Mouse (Mus musculus) kidney, adult 18-20 months (tissue): ENCODE results near the gene Wdhd1.

ENCODE experiments used
- DNase-seq: peaks from one replicate; pipeline ENCODE4 v3.0.0; 2021

Wdhd1 gene

GRCm38 (mm10) chr14:47276036-47276603 is 537 bp downstream of the Wdhd1 start:
- no peak for DNase-seq

GRCm38 (mm10) chr14:47275417-47275816 is 1.2 kb downstream of the Wdhd1 start:
- no peak for DNase-seq

- DNase-seq, result no peak
Observed at GRCm38 (mm10) chr14:47273751-47274150, 2.9 kb downstream of the Wdhd1 start.

- no peak for DNase-seq
Observed at GRCm38 (mm10) chr14:47269706-47270105, 7.0 kb downstream of the Wdhd1 start.

- no peak for DNase-seq
Observed at GRCm38 (mm10) chr14:47269056-47269455, 7.6 kb downstream of the Wdhd1 start.

- no peak for DNase-seq
Observed at GRCm38 (mm10) chr14:47265829-47266228, 10.8 kb downstream of the Wdhd1 start.

GRCm38 (mm10) chr14:47264866-47265265 is 11.8 kb downstream of the Wdhd1 start:
- DNase-seq, result no peak

- no peak for DNase-seq
Observed at GRCm38 (mm10) chr14:47249839-47250238, 26.8 kb downstream of the Wdhd1 start.

- DNase-seq, result no peak
Observed at GRCm38 (mm10) chr14:47242753-47243152, 33.9 kb downstream of the Wdhd1 start.

GRCm38 (mm10) chr14:47241046-47241445 is 35.6 kb downstream of the Wdhd1 start:
- no peak for DNase-seq

- DNase-seq, result no peak
Observed at GRCm38 (mm10) chr14:47240600-47240999, 36.1 kb downstream of the Wdhd1 start.

- no peak for DNase-seq
Observed at GRCm38 (mm10) chr14:47237286-47237685, 39.4 kb downstream of the Wdhd1 start.

- DNase-seq, result no peak
Observed at GRCm38 (mm10) chr14:47236491-47236890, 40.2 kb downstream of the Wdhd1 start.

GRCm38 (mm10) chr14:47234526-47235250 is 42.0 kb downstream of the Wdhd1 start:
- DNase-seq, result no peak

GRCm38 (mm10) chr14:47234032-47234431 is 42.6 kb downstream of the Wdhd1 start:
- no peak for DNase-seq

- no peak for DNase-seq
Observed at GRCm38 (mm10) chr14:47233602-47234001, 43.1 kb downstream of the Wdhd1 start.

- no peak for DNase-seq
Observed at GRCm38 (mm10) chr14:47229796-47230376, 46.8 kb downstream of the Wdhd1 start.

- no peak for DNase-seq
Observed at GRCm38 (mm10) chr14:47225931-47226330, 50.7 kb downstream of the Wdhd1 start.

GRCm38 (mm10) chr14:47224476-47225325 is 52.0 kb downstream of the Wdhd1 start:
- no peak for DNase-seq

- DNase-seq, result no peak
Observed at GRCm38 (mm10) chr14:47222631-47223450, 53.8 kb downstream of the Wdhd1 start.

GRCm38 (mm10) chr14:47221567-47221966 is 55.1 kb downstream of the Wdhd1 start:
- DNase-seq, result no peak

- no peak for DNase-seq
Observed at GRCm38 (mm10) chr14:47220231-47221025, 56.2 kb downstream of the Wdhd1 start.
